Mouse (Mus musculus) hindbrain, embryonic 13.5 days (tissue): ENCODE data around the gene Nepn. TPM values are rescaled to one million over a fixed set of nuclear protein-coding genes. Genes with fewer than 3 reads are reported as not detected.

ENCODE experiments used
- ATAC-seq: fragments of 200-750 bp; cut with Nextera tagmentation; 2 replicates; pipeline ENCODE4 v1.8.0; 2017; ENCODE audit warnings: moderate TSS enrichment; ENCODE audit not compliant: low FRiP score
- H3K27ac ChIP-seq: fragments of 300-500 bp; sonication (generic); 2 replicates; pipeline ENCODE4 v1.5.1; 2015; ENCODE audit warnings: inconsistent platforms, mild to moderate bottlenecking, moderate library complexity
- H3K27me3 ChIP-seq: fragments of 300-500 bp; sonication (generic); 2 replicates; pipeline ENCODE4 v1.6.1; 2015; ENCODE audit warnings: mild to moderate bottlenecking, inconsistent platforms
- H3K36me3 ChIP-seq: fragments of 300-500 bp; sonication (generic); 2 replicates; pipeline ENCODE4 v1.6.1; 2015; ENCODE audit warnings: mild to moderate bottlenecking, inconsistent platforms
- H3K4me1 ChIP-seq: fragments of 300-500 bp; sonication (generic); replicated peaks from 2 replicates; pipeline ENCODE4 v1.6.1; 2015; ENCODE audit warnings: inconsistent platforms
- H3K4me2 ChIP-seq: fragments of 300-500 bp; sonication (generic); 2 replicates; pipeline ENCODE4 v1.6.1; 2015; ENCODE audit warnings: inconsistent platforms, mild to moderate bottlenecking, moderate library complexity
- H3K4me3 ChIP-seq: fragments of 300-500 bp; sonication (generic); 2 replicates; pipeline ENCODE4 v1.5.1; 2015; ENCODE audit warnings: mild to moderate bottlenecking, inconsistent platforms
- H3K9ac ChIP-seq: fragments of 300-500 bp; sonication (generic); 2 replicates; pipeline ENCODE4 v1.6.1; 2015; ENCODE audit warnings: mild to moderate bottlenecking, inconsistent platforms
- H3K9me3 ChIP-seq: fragments of 300-500 bp; sonication (generic); 2 replicates; pipeline ENCODE4 v1.6.1; 2016; ENCODE audit warnings: inconsistent platforms
- WGBS: fragments of 180-500 bp; shearing (Covaris S2); methylation state at CpG from one replicate; pipeline ENCODE4 v1.1.7; 2015; 5-methylcytosine and 5-hydroxymethylcytosine counted together
- polyA plus RNA-seq: library from polyadenylated mRNA; unstranded; fragments of >200 nt; fragmentation: Nextera tagmentation; extraction: Ambion mirVana; gene quantifications from 2 replicates; pipeline ENCODE4 v1.2.1, GENCODE M21; 2015

The Nepn gene
- polyA plus RNA-seq, 1 experiment from 2014 or later = not detected

DNA sequence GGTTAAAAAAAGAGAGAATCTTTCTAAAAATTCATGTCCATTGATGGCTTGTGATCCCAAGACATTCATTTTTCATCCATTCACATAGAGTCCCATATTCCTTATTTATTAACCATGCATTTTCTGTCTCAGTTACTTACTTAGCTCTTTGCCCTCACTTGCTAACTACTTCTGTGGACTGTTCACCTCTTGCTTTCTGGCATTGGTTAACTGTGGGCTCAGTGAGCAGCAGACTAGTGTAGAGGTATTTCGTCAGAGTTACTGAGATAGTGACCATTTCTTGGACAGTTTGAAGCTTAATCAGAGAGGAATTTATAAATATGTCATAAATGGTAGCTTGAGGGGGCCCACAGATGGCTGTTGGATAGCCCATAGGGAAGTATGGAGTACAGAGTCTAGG lies 42.2 kb downstream of the Nepn start:
- H3K36me3 ChIP-seq = peaks cover 57% of the 10 kb centered on the region
- no peak overlapping the region for H3K4me3 ChIP-seq
- 95% methylated on average over 1 of the region's 1 CpGs for WGBS

DNA sequence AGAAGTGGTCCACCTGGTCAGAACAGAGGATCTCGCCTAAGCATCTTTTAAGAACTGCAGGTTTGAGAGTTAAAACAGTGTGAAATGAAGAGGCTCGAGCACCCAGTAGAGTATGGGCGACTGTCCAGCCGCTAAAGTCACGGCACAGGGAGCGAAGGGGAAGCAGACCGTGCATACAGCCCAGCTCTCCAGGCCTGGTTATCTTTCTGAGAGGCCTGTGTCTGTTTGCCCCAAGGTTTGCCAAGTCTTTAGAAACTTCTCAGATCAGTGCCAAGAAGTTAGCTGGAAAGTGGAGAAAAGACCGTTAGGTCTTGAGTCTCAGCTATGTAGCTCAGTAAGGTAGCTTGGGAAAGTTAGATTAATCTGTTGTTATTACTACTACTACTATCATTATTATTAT lies 46.1 kb downstream of the Nepn start:
- H3K27ac ChIP-seq = no peak overlapping the region
- no peak for ATAC-seq
- no peaks in the 10 kb centered on the region for H3K9me3 ChIP-seq
- H3K9ac ChIP-seq = no peak overlapping the region
- no peak overlapping the region for H3K4me2 ChIP-seq
- H3K27me3 ChIP-seq = no peaks in the 10 kb centered on the region
- WGBS = 92% methylated on average over 8 of the region's 8 CpGs
- peaks cover 81% of the 10 kb centered on the region for H3K36me3 ChIP-seq
- H3K4me1 ChIP-seq = no peaks in the 10 kb centered on the region
- no peak overlapping the region for H3K4me3 ChIP-seq

More for the DNA sequence above, 42.2 kb downstream of the Nepn start:
- H3K9me3 ChIP-seq = no peaks in the 10 kb centered on the region
- H3K4me2 ChIP-seq = no peak overlapping the region
- no peak overlapping the region for H3K27ac ChIP-seq
- no peaks in the 10 kb centered on the region for H3K27me3 ChIP-seq
- H3K4me1 ChIP-seq = peaks cover 10% of the 10 kb centered on the region
- no peak for ATAC-seq
- no peak overlapping the region for H3K9ac ChIP-seq

Other genes with a start within 250 kb of the Nepn start
- gene Ros1, start 193.7 kb upstream of the Nepn start, polyA plus RNA-seq = not detected in 2 replicates
- gene Dcbld1, start 155.4 kb upstream of the Nepn start, polyA plus RNA-seq = 21.8 and 25.3 TPM in 2 replicates
- not detected in 2 replicates for gene Gm26741, start 30.2 kb upstream of the Nepn start, polyA plus RNA-seq
- gene Gopc, start 6.8 kb upstream of the Nepn start, polyA plus RNA-seq = 24.5 and 26.0 TPM in 2 replicates
- 17.8 and 18.6 TPM in 2 replicates for gene Nus1, start 28.6 kb downstream of the Nepn start, polyA plus RNA-seq